Comparison of ENCODE assay signal across 30 mouse cellular contexts in genomic region chr9:60351153-60351552, GRCm38 (mm10).
DNase-seq lines count a peak whose midpoint lies in the region; ATAC-seq and TF ChIP-seq lines count a peak whose summit lies in the region.
"Had no signal": no experiment of that assay in that cellular context is flagged by ENCODE, and none has a peak within 500 bp of the region (broad histone marks: within the 10 kb centered on the region; RNA-seq: fewer than 3 reads in every experiment).

No protein-coding gene starts in this region.

- no peak overlapping the region for H3K4me2 ChIP-seq in intestine, embryonic 15.5 days (replicated peaks)
- H3K4me2 ChIP-seq in limb, embryonic 14.5 days (replicated peaks; ENCODE audit: low read depth, low read length, severe bottlenecking), result no peak overlapping the region
- H3K4me2 ChIP-seq in neural tube, embryonic 15.5 days, result no peak overlapping the region
- H3K4me2 ChIP-seq: embryonic facial prominence, embryonic 13.5 days; forebrain, embryonic 12.5 days; forebrain, embryonic 15.5 days; heart, embryonic 13.5 days; hindbrain, embryonic 14.5 days had no signal

- 61% methylated on average over 6 of the region's 6 CpGs for WGBS in intestine, embryonic 15.5 days
- 41% methylated on average over 6 of the region's 6 CpGs for WGBS in large intestine, adult 2 months
- WGBS in limb, embryonic 14.5 days, result 18% methylated on average over 6 of the region's 6 CpGs
- WGBS in neural tube, embryonic 15.5 days, result 64% methylated on average over 6 of the region's 6 CpGs

- DNase-seq in forelimb bud, embryonic 11.5 days (ENCODE audit: low read depth, low spot score), result peak; percentile 72
- DNase-seq in large intestine, adult 2 months (ENCODE audit: low read depth, low spot score), result peak; percentile 53
- DNase-seq in limb, embryonic 14.5 days (ENCODE audit: low spot score), result no peak
- DNase-seq in layer of hippocampus, adult 9-10 months (ENCODE audit: low spot score), result no peak
- no peak for DNase-seq in cerebellum, adult 9-10 months
- DNase-seq: adrenal gland, postnatal 14 days; B cell, adult 2 months; cerebellum, adult 11 months; cerebellum, adult 2 months; cerebellum, postnatal 10 days; cerebellum, postnatal 36 days; embryo, embryonic 11 days; gastrocnemius, postnatal 10 days; gastrocnemius, postnatal 36 days; heart, adult 2 months; heart, postnatal 14 days; heart, postnatal 4 days had no signal

- no peaks in the 10 kb centered on the region for H3K36me3 ChIP-seq in intestine, embryonic 15.5 days
- no peaks in the 10 kb centered on the region for H3K36me3 ChIP-seq in limb, embryonic 14.5 days (ENCODE audit: control insufficient read depth, insufficient read depth, low read length)
- H3K36me3 ChIP-seq in neural tube, embryonic 15.5 days, result no peaks in the 10 kb centered on the region
- H3K36me3 ChIP-seq: embryonic facial prominence, embryonic 10.5 days; embryonic facial prominence, embryonic 13.5 days; forebrain, embryonic 12.5 days; forebrain, embryonic 15.5 days; G1E; heart, embryonic 10.5 days; heart, embryonic 13.5 days had no signal

- H3K9ac ChIP-seq in intestine, embryonic 15.5 days, result no peak overlapping the region
- no peak overlapping the region for H3K9ac ChIP-seq in limb, embryonic 14.5 days (ENCODE audit: low read depth, low read length, severe bottlenecking)
- no peak overlapping the region for H3K9ac ChIP-seq in neural tube, embryonic 15.5 days (replicated peaks)
- H3K9ac ChIP-seq: embryonic facial prominence, embryonic 13.5 days; forebrain, embryonic 12.5 days; forebrain, embryonic 15.5 days; heart, embryonic 13.5 days; hindbrain, embryonic 14.5 days had no signal

- peak; percentile 68 for ATAC-seq in intestine, embryonic 15.5 days
- ATAC-seq in limb, embryonic 14.5 days (ENCODE audit: low FRiP score, low read depth), result peak; percentile 63; the same call in 1 of the 2 replicates
- no peak for ATAC-seq in neural tube, embryonic 15.5 days (ENCODE audit: low FRiP score)
- ATAC-seq: forebrain, embryonic 15.5 days; Patski had no signal

- H3K27ac ChIP-seq in intestine, embryonic 15.5 days, result peak overlapping the region; percentile 51; the same call in 1 of the 2 replicates
- no peak overlapping the region for H3K27ac ChIP-seq in limb, embryonic 14.5 days (replicated peaks; ENCODE audit: low read depth, low read length)
- no peak overlapping the region for H3K27ac ChIP-seq in neural tube, embryonic 15.5 days (replicated peaks)
- H3K27ac ChIP-seq: embryonic facial prominence, embryonic 10.5 days; embryonic facial prominence, embryonic 13.5 days; forebrain, embryonic 12.5 days; forebrain, embryonic 15.5 days; heart, adult 2 months; heart, embryonic 10.5 days; heart, embryonic 13.5 days; hindbrain, embryonic 14.5 days had no signal

- H3K4me1 ChIP-seq in intestine, embryonic 15.5 days (replicated peaks), result peaks cover 16% of the 10 kb centered on the region
- H3K4me1 ChIP-seq in limb, embryonic 14.5 days (ENCODE audit: control insufficient read depth, insufficient read depth, low read length), result peaks cover 14% of the 10 kb centered on the region; the same call in 1 of the 2 replicates
- 0 out of 2 replicates have a peak, but pooled peaks cover 2% of the 10 kb centered on the region for H3K4me1 ChIP-seq in neural tube, embryonic 15.5 days
- H3K4me1 ChIP-seq: forebrain, embryonic 15.5 days had no signal

- H3K27me3 ChIP-seq in intestine, embryonic 15.5 days (replicated peaks), result no peaks in the 10 kb centered on the region
- H3K27me3 ChIP-seq in limb, embryonic 14.5 days (ENCODE audit: control insufficient read depth, insufficient read depth, low read length), result no peaks in the 10 kb centered on the region
- no peaks in the 10 kb centered on the region for H3K27me3 ChIP-seq in neural tube, embryonic 15.5 days (replicated peaks)
- H3K27me3 ChIP-seq: CH12.LX; embryonic facial prominence, embryonic 13.5 days; forebrain, embryonic 12.5 days; forebrain, embryonic 15.5 days; heart, embryonic 13.5 days; Patski had no signal

- H3K9me3 ChIP-seq in intestine, embryonic 15.5 days, result no peaks in the 10 kb centered on the region
- no peaks in the 10 kb centered on the region for H3K9me3 ChIP-seq in limb, embryonic 14.5 days (ENCODE audit: control insufficient read depth, low read length)
- H3K9me3 ChIP-seq in neural tube, embryonic 15.5 days (replicated peaks), result no peaks in the 10 kb centered on the region
- H3K9me3 ChIP-seq: embryonic facial prominence, embryonic 10.5 days; embryonic facial prominence, embryonic 13.5 days; forebrain, embryonic 12.5 days; forebrain, embryonic 15.5 days; G1E; heart, embryonic 10.5 days; heart, embryonic 13.5 days had no signal

- H3K4me3 ChIP-seq in intestine, embryonic 15.5 days (replicated peaks), result no peak overlapping the region
- H3K4me3 ChIP-seq in limb, embryonic 14.5 days (replicated peaks; ENCODE audit: low read length), result no peak overlapping the region
- no peak overlapping the region for H3K4me3 ChIP-seq in neural tube, embryonic 15.5 days (replicated peaks)
- H3K4me3 ChIP-seq: embryonic facial prominence, embryonic 10.5 days; embryonic facial prominence, embryonic 13.5 days; erythroblast, embryonic 14.5 days; forebrain, embryonic 12.5 days; forebrain, embryonic 15.5 days; heart, adult 2 months; heart, embryonic 10.5 days; heart, embryonic 13.5 days had no signal

- no peak for TF ChIP-seq POLR2A in limb, embryonic 14.5 days (IDR thresholded peaks at IDR 0.05; ENCODE audit: borderline replicate concordance, extremely low read depth, insufficient read depth, insufficient read length)

Comparison
In these comparisons a context has a peak if more than half of its experiments do, and no peak if none do; other contexts are left out.
1. DNase-seq: peak in forelimb bud, embryonic 11.5 days (single experiment) and large intestine, adult 2 months (single experiment); none in limb, embryonic 14.5 days (single experiment), layer of hippocampus, adult 9-10 months (single experiment) and cerebellum, adult 9-10 months (single experiment).